ENCODE assay signal across 19 mouse cellular contexts in genomic region chr12:100794450-100795230, GRCm38 (mm10). TPM values are rescaled to one million over a fixed set of nuclear protein-coding genes. Genes with fewer than 3 reads are reported as not detected.
A peak's percentile ranks its signal among the peaks of the same experiment; 100 is the strongest.
DNase-seq lines count a peak whose midpoint lies in the region; ATAC-seq and TF ChIP-seq lines count a peak whose summit lies in the region.
"Had no signal": no experiment of that assay in that cellular context is flagged by ENCODE, and none has a peak within 500 bp of the region (broad histone marks: within the 10 kb centered on the region; RNA-seq: fewer than 3 reads in every experiment).

No protein-coding gene starts in this region.

- H3K4me1 ChIP-seq in heart, adult 2 months (ENCODE audit: control insufficient read depth, insufficient read depth, low read length) = peaks cover 3% of the 10 kb centered on the region
- H3K4me1 ChIP-seq in kidney, postnatal 0 days (replicated peaks; ENCODE audit: insufficient read depth, low read length) = no peaks in the 10 kb centered on the region
- H3K4me1 ChIP-seq: embryonic facial prominence, embryonic 15.5 days; limb, embryonic 15.5 days; midbrain, embryonic 13.5 days had no signal

- intact Hi-C loops in heart, adult 2 months (cut with DNase I) = no loop called here
- intact Hi-C loops in heart, postnatal 10 days (cut with DNase I) = no loop called here
- intact Hi-C loops in left cerebral cortex, postnatal 25 days (cut with DNase I) = no loop called here
- intact Hi-C loops in left cerebral cortex, postnatal 36 days (cut with DNase I) = no loop called here

- peak overlapping the region; percentile 41; the same call in 1 of the 2 replicates for H3K27ac ChIP-seq in heart, adult 2 months
- peak overlapping the region; percentile 19; the same call in 1 of the 2 replicates for H3K27ac ChIP-seq in kidney, postnatal 0 days
- H3K27ac ChIP-seq: embryonic facial prominence, embryonic 15.5 days; forebrain, embryonic 10.5 days; limb, embryonic 15.5 days; midbrain, embryonic 13.5 days had no signal

- peak in 1 of 2 experiments; percentile 15 for DNase-seq in heart, adult 2 months
- DNase-seq in heart, postnatal 10 days = no peak
- DNase-seq in kidney, adult 11 months = peak; percentile 57
- DNase-seq in kidney, postnatal 0 days (ENCODE audit: low spot score) = no peak
- DNase-seq in yolk sac, embryonic 10.5 days (ENCODE audit: low spot score) = peak; percentile 81
- DNase-seq in ovary, postnatal 14 days (ENCODE audit: low spot score) = no peak
- DNase-seq in left cerebral cortex, postnatal 25 days (ENCODE audit: low spot score in 2 of 2) = no peak
- no peak for DNase-seq in left cerebral cortex, postnatal 36 days (ENCODE audit: low spot score in 2 of 2)
- DNase-seq: adrenal gland, postnatal 36 days; cerebellum, adult 9-10 months; embryo, embryonic 11 days; lung, adult 2 months; lung, postnatal 4 days; right cerebral cortex, postnatal 25 days; thymus, postnatal 4 days had no signal

- H3K79me2 ChIP-seq in heart, adult 2 months (replicated peaks; ENCODE audit: control insufficient read depth, insufficient read depth, low read length) = no peaks in the 10 kb centered on the region

- H3K9ac ChIP-seq in heart, adult 2 months (ENCODE audit: low read depth, low read length) = no peak overlapping the region
- H3K9ac ChIP-seq in kidney, postnatal 0 days (ENCODE audit: low read depth, low read length) = no peak overlapping the region
- H3K9ac ChIP-seq: embryonic facial prominence, embryonic 15.5 days; limb, embryonic 15.5 days; midbrain, embryonic 13.5 days had no signal

- H3K4me3 ChIP-seq in heart, adult 2 months = no peak overlapping the region
- H3K4me3 ChIP-seq in kidney, postnatal 0 days (replicated peaks; ENCODE audit: low read depth, low read length) = no peak overlapping the region
- H3K4me3 ChIP-seq: embryonic facial prominence, embryonic 15.5 days; forebrain, embryonic 10.5 days; limb, embryonic 15.5 days; midbrain, embryonic 13.5 days had no signal

- H3K4me2 ChIP-seq in kidney, postnatal 0 days (ENCODE audit: low read length) = no peak overlapping the region
- H3K4me2 ChIP-seq: embryonic facial prominence, embryonic 15.5 days; limb, embryonic 15.5 days; midbrain, embryonic 13.5 days had no signal

- H3K9me3 ChIP-seq in kidney, postnatal 0 days (replicated peaks; ENCODE audit: low read length) = no peaks in the 10 kb centered on the region
- H3K9me3 ChIP-seq: embryonic facial prominence, embryonic 15.5 days; forebrain, embryonic 10.5 days; limb, embryonic 15.5 days; midbrain, embryonic 13.5 days had no signal

- H3K36me3 ChIP-seq in heart, adult 2 months (ENCODE audit: control insufficient read depth, insufficient read depth, low read length) = no peaks in the 10 kb centered on the region; the same call in 1 of the 2 replicates
- no peaks in the 10 kb centered on the region for H3K36me3 ChIP-seq in kidney, postnatal 0 days (ENCODE audit: insufficient read depth, low read length)
- H3K36me3 ChIP-seq: embryonic facial prominence, embryonic 15.5 days; forebrain, embryonic 10.5 days; limb, embryonic 15.5 days; midbrain, embryonic 13.5 days had no signal

- 63% methylated on average over 7 of the region's 7 CpGs for WGBS in heart, adult 2 months
- WGBS in kidney, postnatal 0 days = 41% methylated on average over 7 of the region's 7 CpGs

- H3K27me3 ChIP-seq in heart, adult 2 months (ENCODE audit: control insufficient read depth, insufficient read depth, low read length) = no peaks in the 10 kb centered on the region
- no peaks in the 10 kb centered on the region for H3K27me3 ChIP-seq in kidney, postnatal 0 days (ENCODE audit: insufficient read depth, low read length)
- H3K27me3 ChIP-seq: embryonic facial prominence, embryonic 15.5 days; limb, embryonic 15.5 days; midbrain, embryonic 13.5 days had no signal

- TF ChIP-seq CTCF in heart, adult 2 months (IDR thresholded peaks at IDR 0.05) = no peak
- no peak for TF ChIP-seq CTCF in kidney, postnatal 0 days (IDR thresholded peaks at IDR 0.05; ENCODE audit: low read depth)

- no peak for TF ChIP-seq EP300 in heart, adult 2 months (IDR thresholded peaks at IDR 0.05; ENCODE audit: insufficient read depth, low read depth, low read length)

- no peak for TF ChIP-seq POLR2A in heart, adult 2 months (IDR thresholded peaks at IDR 0.05; ENCODE audit: insufficient read depth, low read depth, low read length)

- no peak; the same call in 1 of the 2 replicates for ATAC-seq in kidney, postnatal 0 days (replicated peaks; ENCODE audit: low FRiP score, low read depth)
- ATAC-seq: midbrain, embryonic 13.5 days had no signal

RNA-seq across cellular contexts. Expression of gene Dglucy, which starts 15.8 kb away (rescaled TPM):
- 10 to 100 TPM; 60.9 to 64.0 TPM for total RNA-seq in heart, adult 2 months (2021)
- 36.8 and 77.0 TPM in 2 replicates for polyA plus RNA-seq in heart, adult 2 months (2012; rRNA removed)
- total RNA-seq in heart, postnatal 10 days (2021) = 10 to 100 TPM; 23.5 to 25.8 TPM
- 5.0 and 5.7 TPM in 2 replicates for polyA plus RNA-seq in kidney, postnatal 0 days (2015; fragmentation: Nextera tagmentation; extraction: Ambion mirVana)
- 10 to 100 TPM in 1 of 2 experiments, 1 to 10 TPM in 1; 9.6 to 10.3 TPM for total RNA-seq in left cerebral cortex, postnatal 25 days (2021)
- 1 to 10 TPM; 8.0 to 9.3 TPM for total RNA-seq in left cerebral cortex, postnatal 36 days (2021)

Comparison
In these comparisons a context has a peak if more than half of its experiments do, and no peak if none do; other contexts are left out.
1. DNase-seq: peak in kidney, adult 11 months (single experiment) and yolk sac, embryonic 10.5 days (single experiment); none in heart, postnatal 10 days (0 of 2), kidney, postnatal 0 days (single experiment), ovary, postnatal 14 days (single experiment), left cerebral cortex, postnatal 25 days (0 of 2) and left cerebral cortex, postnatal 36 days (0 of 2).